Mouse (Mus musculus) limb, embryonic 14.5 days (tissue): Measurements from ENCODE around the gene E130308A19Rik. TPM values are rescaled to one million over a fixed set of nuclear protein-coding genes. Genes with fewer than 3 reads are reported as not detected.
A peak's percentile ranks its signal among the peaks of the same experiment; 100 is the strongest.

Source experiments
- ATAC-seq: fragments of 200-750 bp; cut with Nextera tagmentation; 2 replicates; pipeline ENCODE4 v1.8.0; 2017; ENCODE audit warnings: low read depth, moderate number of reproducible peaks, moderate TSS enrichment; ENCODE audit not compliant: low FRiP score
- DNase-seq: peaks from one replicate; pipeline ENCODE4 v3.0.0-alpha.2; 2015; ENCODE audit warnings: low spot score
- H3K27ac ChIP-seq: fragments of 300-500 bp; sonication (generic); replicated peaks from 2 replicates; pipeline ENCODE4 v1.5.1; 2014; ENCODE audit warnings: low read depth, mild to moderate bottlenecking, low read length, moderate library complexity, mixed read lengths
- H3K27me3 ChIP-seq: fragments of 300-500 bp; sonication (generic); 2 replicates; pipeline ENCODE4 v1.6.1; 2014; ENCODE audit warnings: low read length, mixed read lengths; ENCODE audit not compliant: control insufficient read depth, insufficient read depth
- H3K36me3 ChIP-seq: fragments of 300-500 bp; sonication (generic); 2 replicates; pipeline ENCODE4 v1.6.1; 2014; ENCODE audit warnings: mild to moderate bottlenecking, low read length, moderate library complexity, mixed read lengths; ENCODE audit not compliant: control insufficient read depth, insufficient read depth
- H3K4me1 ChIP-seq: fragments of 300-500 bp; sonication (generic); 2 replicates; pipeline ENCODE4 v1.6.1; 2014; ENCODE audit warnings: antibody characterized with exemption, low read length, mixed read lengths; ENCODE audit not compliant: control insufficient read depth, insufficient read depth
- H3K4me2 ChIP-seq: fragments of 300-500 bp; sonication (generic); replicated peaks from 2 replicates; pipeline ENCODE4 v1.6.1; 2014; ENCODE audit warnings: low read depth, mild to moderate bottlenecking, low read length, moderate library complexity; ENCODE audit not compliant: severe bottlenecking
- H3K4me3 ChIP-seq: fragments of 300-500 bp; sonication (generic); replicated peaks from 2 replicates; pipeline ENCODE4 v1.5.1; 2014; ENCODE audit warnings: low read length
- H3K9ac ChIP-seq: fragments of 300-500 bp; sonication (generic); 2 replicates; pipeline ENCODE4 v1.6.1; 2014; ENCODE audit warnings: mild to moderate bottlenecking, low read depth, low read length, moderate library complexity; ENCODE audit not compliant: severe bottlenecking
- H3K9me3 ChIP-seq: fragments of 300-500 bp; sonication (generic); 2 replicates; pipeline ENCODE4 v1.6.1; 2016; ENCODE audit warnings: low read length; ENCODE audit not compliant: control insufficient read depth
- POLR2A ChIP-seq: fragments of 200-500 bp; IDR thresholded peaks from 2 replicates; pipeline ENCODE4 v1.8.0; 2012; ENCODE audit warnings: inconsistent platforms, mild to moderate bottlenecking, moderate library complexity, borderline replicate concordance; ENCODE audit not compliant: insufficient read depth, insufficient read length; ENCODE audit errors: extremely low read depth
- WGBS: fragments of 180-500 bp; shearing (Covaris S2); extraction: QIAGEN DNeasy Blood & Tissue Kit; methylation state at CpG from one replicate; pipeline ENCODE4 v1.1.7; 2014; 5-methylcytosine and 5-hydroxymethylcytosine counted together
- polyA plus RNA-seq, 2 experiments: library from polyadenylated mRNA; depleted of rRNA in 1 of 2; stranded (reverse) in 1 of 2; unstranded in 1 of 2; fragments of >200 nt; fragmentation: Nextera tagmentation in 1 of 2; extraction: Ambion mirVana in 1 of 2; gene quantifications; 2 replicates each; pipeline versions ENCODE4 v1.2.1 to v1.2.3; 2012 to 2014

Gene E130308A19Rik
- polyA plus RNA-seq, 2 experiments: 7.6 to 17.6 TPM

- TF ChIP-seq POLR2A: no peak
- Histone ChIP-seq H3K27me3 (no peaks in the 10 kb centered on the region), H3K4me1 (peaks cover 6% of the 10 kb centered on the region; the same call in 1 of the 2 replicates), H3K4me3 (no peak overlapping the region), H3K36me3 (peaks cover 15% of the 10 kb centered on the region), H3K27ac (no peak overlapping the region), H3K4me2 (0 out of 2 replicates have a peak overlapping the region, but pooled peaks have one; percentile 17), H3K9me3 (no peaks in the 10 kb centered on the region), H3K9ac (no peak overlapping the region)
- no peak; the same call in 1 of the 2 replicates for ATAC-seq
- peak; percentile 56 for DNase-seq
- 21% methylated on average over 7 of the region's 7 CpGs for WGBS
Measured at GRCm38 (mm10) chr4:59765385-59766005, 139.5 kb downstream of the E130308A19Rik start.

GRCm38 (mm10) chr4:59767717-59768116 is 141.7 kb downstream of the E130308A19Rik start:
- WGBS: 85% methylated on average over 2 of the region's 2 CpGs
- Histone ChIP-seq H3K4me3 (no peak overlapping the region), H3K4me2 (no peak overlapping the region), H3K9ac (no peak overlapping the region), H3K27me3 (no peaks in the 10 kb centered on the region), H3K9me3 (no peaks in the 10 kb centered on the region), H3K36me3 (peaks cover 36% of the 10 kb centered on the region), H3K27ac (no peak overlapping the region), H3K4me1 (peaks cover 6% of the 10 kb centered on the region; the same call in 1 of the 2 replicates)
- no peak for ATAC-seq
- TF ChIP-seq POLR2A: no peak
- no peak for DNase-seq

- Histone ChIP-seq H3K9ac (no peak overlapping the region), H3K4me1 (no peaks in the 10 kb centered on the region), H3K9me3 (no peaks in the 10 kb centered on the region), H3K27me3 (no peaks in the 10 kb centered on the region), H3K4me2 (no peak overlapping the region), H3K27ac (no peak overlapping the region), H3K4me3 (no peak overlapping the region), H3K36me3 (peaks cover 53% of the 10 kb centered on the region)
- ATAC-seq (no peak), DNase-seq (no peak)
- 83% methylated on average over 17 of the region's 17 CpGs for WGBS
- no peak for TF ChIP-seq POLR2A
Measured at GRCm38 (mm10) chr4:59772171-59772879, 146.3 kb downstream of the E130308A19Rik start.

GRCm38 (mm10) chr4:59777828-59778227 is 151.8 kb downstream of the E130308A19Rik start:
- DNase-seq (no peak), ATAC-seq (no peak)
- Histone ChIP-seq H3K4me1 (peaks cover 3% of the 10 kb centered on the region; the same call in 1 of the 2 replicates), H3K27me3 (no peaks in the 10 kb centered on the region), H3K36me3 (peaks cover 18% of the 10 kb centered on the region), H3K4me3 (no peak overlapping the region), H3K9ac (no peak overlapping the region), H3K4me2 (no peak overlapping the region), H3K27ac (no peak overlapping the region), H3K9me3 (no peaks in the 10 kb centered on the region)
- no peak for TF ChIP-seq POLR2A
- WGBS: 82% methylated on average over 3 of the region's 3 CpGs

GRCm38 (mm10) chr4:59780568-59780967 is 154.6 kb downstream of the E130308A19Rik start:
- Histone ChIP-seq H3K9me3 (no peaks in the 10 kb centered on the region), H3K4me2 (no peak overlapping the region), H3K27me3 (no peaks in the 10 kb centered on the region), H3K27ac (no peak overlapping the region), H3K4me3 (no peak overlapping the region), H3K4me1 (peaks cover 3% of the 10 kb centered on the region; the same call in 1 of the 2 replicates), H3K9ac (no peak overlapping the region), H3K36me3 (no peaks in the 10 kb centered on the region; the same call in 1 of the 2 replicates)
- 38% methylated on average over 1 of the region's 1 CpGs for WGBS
- no peak for ATAC-seq
- DNase-seq: peak; percentile 72
- no peak for TF ChIP-seq POLR2A
